Mouse (Mus musculus) cerebellum, adult 2 months (tissue): ENCODE results near the gene Lrtm1. TPM values are rescaled to one million over a fixed set of nuclear protein-coding genes. Genes with fewer than 3 reads are reported as not detected.

ENCODE experiments used
- DNase-seq, 2 experiments: peaks; one replicate each; pipeline ENCODE4 v3.0.0; 2021
- H3K27ac ChIP-seq: fragments of 200-500 bp; 2 replicates; pipeline ENCODE4 v1.5.1; 2012; ENCODE audit warnings: low read length, control low read depth, inconsistent platforms; ENCODE audit not compliant: insufficient read depth
- H3K27me3 ChIP-seq: fragments of 200-500 bp; 2 replicates; pipeline ENCODE4 v1.6.1; 2012; ENCODE audit warnings: inconsistent platforms, mild to moderate bottlenecking, low read length, moderate library complexity; ENCODE audit not compliant: control insufficient read depth, insufficient read depth
- H3K4me1 ChIP-seq: fragments of 200-500 bp; 2 replicates; pipeline ENCODE4 v1.6.1; 2011; ENCODE audit warnings: low read length; ENCODE audit not compliant: control insufficient read depth, insufficient read depth
- H3K4me3 ChIP-seq: fragments of 200-500 bp; replicated peaks from 2 replicates; pipeline ENCODE3; 2011; ENCODE audit warnings: mild to moderate bottlenecking, low read depth, low read length, control low read depth; ENCODE audit not compliant: insufficient read depth
- CTCF ChIP-seq: fragments of 200-500 bp; IDR thresholded peaks from 2 replicates; pipeline ENCODE4 v1.5.1; 2011; ENCODE audit warnings: low read depth, mild to moderate bottlenecking, control low read depth, low read length, moderate library complexity, borderline replicate concordance; ENCODE audit not compliant: insufficient read depth
- POLR2A ChIP-seq: fragments of 200-500 bp; IDR thresholded peaks from 2 replicates; pipeline ENCODE4 v1.6.1; 2011; ENCODE audit warnings: low read length, control low read depth, borderline replicate concordance; ENCODE audit not compliant: insufficient read depth
- WGBS: fragments of 180-500 bp; shearing (Covaris S2); methylation state at CpG from one replicate; pipeline ENCODE4 v1.1.7; 2018; 5-methylcytosine and 5-hydroxymethylcytosine counted together
- polyA plus RNA-seq: library from polyadenylated mRNA; depleted of rRNA; stranded (reverse); fragments of >200 nt; gene quantifications from 2 replicates; pipeline ENCODE4 v1.2.3, GENCODE M21; 2012

Gene Lrtm1
- polyA plus RNA-seq, 1 experiment: not detected

DNA sequence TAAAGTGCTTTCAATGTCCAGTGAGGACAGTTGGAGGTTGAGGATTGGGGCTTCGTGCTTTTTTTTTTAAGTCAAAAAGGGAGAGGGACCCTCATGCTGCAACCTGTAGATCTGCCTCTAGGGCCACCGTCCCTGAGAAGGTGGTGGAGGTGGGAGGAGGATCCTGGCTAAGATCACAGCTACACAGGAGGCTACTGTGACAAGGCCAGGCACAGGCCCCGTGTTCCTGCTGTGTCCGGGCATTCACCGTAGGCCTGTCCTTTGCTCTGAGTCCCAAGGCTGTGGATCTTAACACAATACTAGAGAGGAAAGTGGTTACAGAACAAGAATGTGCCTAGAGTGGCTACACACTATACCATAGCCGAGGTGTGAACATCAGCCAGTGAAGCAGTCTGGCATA, 7.3 kb downstream of the Lrtm1 start:
- WGBS: 51% methylated on average over 6 of the region's 6 CpGs
- DNase-seq: peak in 1 of 2 experiments; percentile 29
- TF ChIP-seq CTCF (no peak), POLR2A (no peak)
- peaks cover 9% of the 10 kb centered on the region for H3K4me1 ChIP-seq
- H3K27ac ChIP-seq: no peak overlapping the region
- H3K27me3 ChIP-seq: no peaks in the 10 kb centered on the region
- no peak overlapping the region for H3K4me3 ChIP-seq

DNA sequence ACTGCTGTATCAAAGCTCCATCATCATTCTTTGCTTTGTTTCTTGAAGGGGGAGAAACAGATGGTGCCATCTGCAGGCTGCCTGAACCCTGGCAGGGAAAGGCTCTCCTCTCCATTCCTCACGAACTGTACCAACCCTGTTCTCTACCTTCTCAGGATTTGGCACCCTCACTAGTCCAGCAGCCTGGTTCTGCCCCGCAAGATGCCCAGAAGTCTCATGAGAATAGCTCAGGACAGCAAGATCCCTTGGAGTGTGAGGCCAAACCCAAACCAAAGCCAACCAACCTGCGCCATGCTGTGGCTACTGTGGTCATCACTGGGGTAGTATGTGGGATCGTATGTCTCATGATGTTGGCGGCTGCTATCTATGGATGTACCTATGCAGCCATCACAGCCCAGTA, 9.3 kb downstream of the Lrtm1 start:
- Histone ChIP-seq H3K27ac (no peak overlapping the region), H3K4me3 (no peak overlapping the region), H3K27me3 (no peaks in the 10 kb centered on the region), H3K4me1 (peaks cover 9% of the 10 kb centered on the region)
- 45% methylated on average over 5 of the region's 5 CpGs for WGBS
- DNase-seq: peak; percentile 52 to 76
- TF ChIP-seq CTCF: peak; percentile 48; the same call in 1 of the 2 replicates
- no peak for TF ChIP-seq POLR2A

DNA sequence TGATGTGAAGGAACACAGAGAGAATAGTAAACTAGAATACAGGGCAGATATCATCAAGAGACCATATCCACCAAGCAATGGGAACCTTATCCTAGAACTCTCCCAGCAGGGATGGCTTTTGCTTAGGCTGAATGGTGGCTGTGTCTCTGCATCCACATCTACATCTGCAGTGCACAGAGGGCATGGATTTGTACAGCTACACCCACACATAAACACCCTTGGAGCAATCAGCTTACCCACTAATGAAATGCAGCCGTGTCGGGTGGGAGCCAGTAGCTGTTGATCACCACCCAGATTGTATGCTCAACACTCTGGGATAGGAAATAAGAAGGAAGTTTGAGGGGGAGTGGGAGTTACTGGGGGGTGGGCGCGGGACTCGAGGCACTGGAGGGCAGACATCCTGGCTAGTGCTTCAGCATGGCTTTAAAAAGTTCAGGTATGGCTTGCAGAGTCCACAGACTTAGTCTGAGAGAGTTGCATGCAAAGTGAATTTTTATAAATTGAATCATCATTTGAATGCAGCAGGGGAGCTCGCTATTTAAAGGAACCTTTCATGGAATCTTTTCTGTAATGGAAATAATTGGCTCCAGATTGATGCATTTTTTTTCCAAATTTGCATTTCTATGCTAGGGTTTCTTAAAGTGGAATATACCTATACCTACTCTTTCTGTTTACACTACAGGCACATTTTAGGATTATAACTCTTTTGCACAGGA, 10.5 kb downstream of the Lrtm1 start:
- TF ChIP-seq POLR2A (no peak), CTCF (no peak)

DNA sequence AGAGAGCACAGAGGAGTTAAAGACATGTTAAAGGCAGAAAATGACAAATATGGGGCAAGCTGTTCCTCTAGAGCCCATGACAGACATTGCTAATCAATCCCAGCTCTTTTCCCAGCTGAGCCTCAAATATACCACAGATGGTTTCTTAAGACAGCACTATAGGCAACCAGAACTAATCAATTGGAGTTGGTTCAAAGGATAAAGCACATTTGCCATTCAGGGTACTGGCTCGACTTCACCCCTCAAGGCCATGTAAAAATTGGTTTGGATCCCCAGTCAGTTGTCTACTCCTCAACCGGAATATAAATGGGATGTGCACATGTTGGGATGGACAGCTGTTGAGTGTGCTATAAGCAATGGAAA, 11.1 kb downstream of the Lrtm1 start:
- TF ChIP-seq CTCF: no peak
- no peak for TF ChIP-seq POLR2A
- Histone ChIP-seq H3K4me1 (peaks cover 9% of the 10 kb centered on the region), H3K27me3 (no peaks in the 10 kb centered on the region), H3K4me3 (no peak overlapping the region), H3K27ac (no peak overlapping the region)
- WGBS: 91% methylated on average over 2 of the region's 2 CpGs
- DNase-seq: no peak

More for the DNA sequence above, 10.5 kb downstream of the Lrtm1 start:
- Histone ChIP-seq H3K4me3 (no peak overlapping the region), H3K4me1 (peaks cover 9% of the 10 kb centered on the region), H3K27me3 (no peaks in the 10 kb centered on the region), H3K27ac (no peak overlapping the region)
- WGBS: 85% methylated on average over 6 of the region's 6 CpGs
- DNase-seq: no peak

DNA sequence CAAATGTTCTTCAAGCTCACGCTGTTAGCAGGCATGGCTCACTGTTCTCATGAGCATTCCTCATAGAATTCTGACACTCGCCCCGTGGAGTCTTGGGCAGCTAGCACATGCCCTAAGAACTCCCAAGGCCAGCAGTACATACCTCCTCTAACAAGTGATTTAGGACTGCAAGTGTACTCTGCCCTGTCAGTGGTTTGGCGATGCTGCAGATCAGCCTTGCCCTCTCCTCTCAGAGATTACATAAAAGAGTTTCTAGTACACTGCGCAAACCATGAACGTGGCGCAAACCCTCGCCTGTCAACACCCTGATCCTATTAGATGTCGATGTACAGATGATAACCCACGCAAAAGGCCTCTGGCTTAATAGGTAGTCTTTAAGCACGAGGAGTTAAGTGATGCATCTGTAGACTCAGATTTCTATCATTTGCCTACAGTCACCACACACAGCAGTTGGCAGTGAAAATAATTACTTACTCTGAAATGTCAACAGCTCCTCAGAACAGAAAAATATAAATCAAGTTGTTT, 11.9 kb downstream of the Lrtm1 start:
- TF ChIP-seq CTCF (no peak), POLR2A (no peak)
- no peaks in the 10 kb centered on the region for H3K27me3 ChIP-seq
- 80% methylated on average over 11 of the region's 11 CpGs for WGBS
- H3K4me1 ChIP-seq: peaks cover 9% of the 10 kb centered on the region
- DNase-seq: no peak
- H3K27ac ChIP-seq: no peak overlapping the region
- H3K4me3 ChIP-seq: no peak overlapping the region

DNA sequence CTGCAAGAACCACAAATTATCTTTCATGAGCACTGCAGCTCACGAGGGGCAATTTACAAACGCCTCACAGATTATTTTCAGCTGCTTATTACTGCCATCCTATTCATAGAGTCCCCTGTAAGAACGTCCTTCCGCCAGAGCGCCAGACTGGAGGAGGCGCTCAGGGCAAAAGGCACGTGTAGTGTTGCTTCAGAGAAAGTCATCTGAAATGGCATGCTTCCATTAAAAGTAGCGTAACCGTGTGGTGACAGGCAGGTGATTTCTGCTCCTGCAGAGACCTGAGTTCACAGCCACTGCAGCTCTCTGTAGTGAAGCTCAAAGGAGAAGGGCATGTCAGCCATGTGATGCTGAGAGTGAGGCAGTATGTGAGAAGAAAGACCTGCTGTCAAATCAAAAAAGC, 12.5 kb downstream of the Lrtm1 start:
- no peak for DNase-seq
- Histone ChIP-seq H3K4me3 (no peak overlapping the region), H3K27ac (no peak overlapping the region), H3K4me1 (peaks cover 6% of the 10 kb centered on the region), H3K27me3 (no peaks in the 10 kb centered on the region)
- 70% methylated on average over 9 of the region's 9 CpGs for whole genome bisulfite sequencing
- TF ChIP-seq CTCF (no peak), POLR2A (no peak)

DNA sequence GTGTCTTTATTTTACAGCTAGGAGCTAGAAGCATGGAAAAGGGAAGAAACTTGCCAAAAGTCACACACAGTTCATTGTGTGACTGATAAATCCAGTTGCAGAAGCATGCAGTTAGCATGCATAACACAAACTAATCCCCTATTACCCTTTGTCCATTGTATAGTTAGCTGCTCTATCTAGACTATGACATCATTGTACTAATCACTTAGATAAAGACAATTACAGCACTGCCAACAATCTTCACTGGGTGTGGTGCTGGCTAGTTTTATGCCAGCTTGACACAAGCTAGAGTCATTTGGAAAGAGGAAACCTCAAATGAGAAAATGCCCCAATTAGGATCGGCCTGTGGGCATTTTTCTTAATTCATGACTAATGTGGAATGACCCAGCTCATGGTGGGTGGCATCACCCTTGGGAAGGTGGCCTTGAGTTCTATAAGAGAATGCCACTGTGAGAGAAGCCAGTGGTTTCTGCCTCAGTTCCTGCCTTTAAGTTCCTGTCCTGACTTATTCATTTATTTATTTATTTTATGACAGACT, 13.9 kb downstream of the Lrtm1 start:
- Histone ChIP-seq H3K27me3 (no peaks in the 10 kb centered on the region), H3K27ac (no peak overlapping the region), H3K4me3 (no peak overlapping the region), H3K4me1 (peaks cover 4% of the 10 kb centered on the region)
- DNase-seq: no peak
- WGBS: 88% methylated on average over 1 of the region's 1 CpGs
- TF ChIP-seq POLR2A (no peak), CTCF (no peak)

DNA sequence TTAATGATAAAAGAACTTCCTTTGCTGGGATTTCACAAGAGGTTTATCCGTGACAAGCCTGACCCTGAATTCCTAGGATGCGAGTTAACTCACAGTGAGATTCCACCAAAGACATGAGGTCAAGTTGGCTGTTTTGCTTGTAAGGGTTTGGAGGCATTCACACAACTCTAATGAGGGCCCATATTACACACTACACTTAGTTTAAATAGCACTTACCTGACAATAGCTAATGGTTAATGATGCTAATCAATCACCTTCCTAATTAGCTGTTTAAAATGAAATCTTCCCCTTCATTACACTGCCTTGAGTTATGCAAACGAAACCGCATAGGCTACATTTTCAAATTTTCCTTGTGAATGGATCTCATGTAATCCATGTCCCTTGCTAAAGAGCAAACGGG, 20.2 kb downstream of the Lrtm1 start:
- Histone ChIP-seq H3K4me3 (no peak overlapping the region), H3K27me3 (no peaks in the 10 kb centered on the region), H3K4me1 (no peaks in the 10 kb centered on the region; the same call in 1 of the 2 replicates), H3K27ac (no peak overlapping the region)
- WGBS: 93% methylated on average over 5 of the region's 5 CpGs
- TF ChIP-seq POLR2A: no peak
- TF ChIP-seq CTCF: no peak
- DNase-seq: no peak
